Mouse (Mus musculus) fibroblast of lung, adult 2 months (primary cell): ENCODE results near the gene Trappc2.
A peak's percentile ranks its signal among the peaks of the same experiment; 100 is the strongest.

Experiments used
- DNase-seq: peaks from one replicate; pipeline ENCODE4 v3.0.0-alpha.2; 2011; ENCODE audit warnings: low read depth

The Trappc2 gene

DNA sequence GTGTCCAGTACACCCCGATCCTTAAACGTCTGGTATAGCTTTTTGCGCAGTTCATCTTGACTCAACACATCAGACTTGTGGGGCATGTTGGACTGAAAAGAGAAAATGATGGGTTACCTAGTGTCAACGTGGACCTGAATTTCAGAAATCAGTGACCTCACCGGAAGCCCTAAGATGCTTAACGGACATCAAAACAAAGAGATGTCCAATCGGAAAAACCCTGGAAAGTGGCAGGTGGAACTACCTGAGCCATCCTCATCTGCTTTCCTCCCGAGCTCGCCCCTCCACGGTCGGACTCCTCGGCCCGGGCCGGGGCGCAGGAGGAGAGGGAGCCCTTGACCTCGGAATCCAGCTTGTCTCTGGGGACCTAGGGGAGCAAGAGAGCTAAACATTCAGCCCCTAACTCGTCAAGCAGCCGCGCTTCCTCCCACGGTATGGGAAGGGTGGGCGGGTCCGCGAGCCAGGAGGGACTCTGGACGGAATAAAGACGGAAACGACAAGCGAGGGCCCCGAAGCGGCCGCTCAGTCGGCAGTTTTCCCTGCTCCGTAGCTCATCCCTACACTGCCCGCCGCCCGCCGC is at the start of gene Trappc2:
Gene Trappc2 (plus strand): TSS at position 539 of the 580 bp plus-strand sequence.
- no peak for DNase-seq

DNA sequence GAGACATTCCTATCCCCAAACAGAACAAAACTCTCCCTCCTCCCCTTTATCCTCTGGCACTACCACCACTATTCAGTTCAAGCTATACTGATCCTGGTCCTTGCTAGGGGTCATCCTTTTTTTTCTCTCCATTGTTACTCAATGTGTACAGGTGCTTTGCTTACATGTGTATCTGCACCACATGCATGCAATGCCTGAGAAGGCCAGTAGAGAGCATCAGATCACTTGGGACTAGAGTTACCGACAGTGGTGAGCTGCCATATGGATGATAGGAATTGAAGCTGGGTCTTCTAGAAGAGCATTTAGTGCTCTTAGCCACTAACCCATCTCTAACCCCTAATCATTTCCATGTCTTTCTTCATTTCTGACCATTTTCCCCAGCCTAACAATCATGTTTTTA is 46.6 kb upstream of the Trappc2 start:
- no peak for DNase-seq

DNA sequence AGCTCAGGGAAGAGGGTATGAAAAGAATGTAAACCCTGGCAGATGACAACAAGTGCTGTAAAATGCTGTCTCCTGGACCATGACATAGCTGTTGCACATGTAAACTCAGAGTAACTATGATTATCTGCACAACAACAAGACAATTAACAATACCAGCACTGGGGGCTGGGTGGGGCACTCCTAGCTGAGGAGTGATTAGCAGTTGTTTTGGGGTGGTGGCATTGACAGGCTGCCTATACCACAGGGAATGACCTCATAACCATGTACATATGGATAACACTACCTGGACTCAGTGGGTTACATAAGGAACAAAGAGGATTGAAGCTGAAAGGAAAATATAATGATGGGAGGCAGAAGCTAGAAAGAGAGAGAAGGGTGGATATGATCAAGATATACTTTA is 32.5 kb upstream of the Trappc2 start:
- no peak for DNase-seq

DNA sequence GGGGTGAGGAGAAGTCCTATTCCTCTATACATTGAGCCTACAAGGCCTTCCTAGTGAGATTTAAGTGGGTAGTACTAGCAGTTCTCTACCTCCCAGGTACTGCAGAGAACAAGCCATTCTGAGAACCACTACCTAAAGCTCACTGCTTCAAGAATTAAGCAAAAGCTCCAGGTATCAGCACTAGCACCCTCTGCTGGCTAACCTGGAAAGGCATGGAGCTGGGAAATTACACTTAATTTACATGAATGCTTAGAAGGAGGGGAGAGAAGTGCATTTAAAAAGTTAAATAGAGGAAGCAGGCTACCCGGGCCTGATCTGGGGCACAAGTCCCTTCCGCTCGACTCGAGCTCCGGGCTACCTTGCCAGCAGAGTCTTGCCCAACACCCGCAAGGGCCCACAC is 24.2 kb upstream of the Trappc2 start:
- DNase-seq: no peak

DNA sequence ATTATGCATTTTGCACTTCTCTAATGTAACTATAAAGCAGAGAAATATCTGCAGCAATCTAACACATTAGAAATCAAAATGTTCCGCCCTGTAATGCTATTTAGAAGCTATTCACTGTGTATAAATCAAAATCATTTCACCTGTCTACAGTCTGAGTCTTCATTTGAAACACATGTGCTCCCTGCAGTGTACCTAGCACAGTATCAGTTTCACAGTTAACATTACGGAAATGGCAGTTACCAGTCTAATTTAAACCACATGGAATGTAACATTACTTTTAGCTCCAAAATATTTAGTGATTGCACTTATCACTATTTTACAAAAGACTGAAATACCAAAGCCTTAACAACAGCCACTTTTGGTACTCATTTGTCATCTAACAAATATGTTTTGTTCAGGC is 5.6 kb upstream of the Trappc2 start:
- no peak for DNase-seq

DNA sequence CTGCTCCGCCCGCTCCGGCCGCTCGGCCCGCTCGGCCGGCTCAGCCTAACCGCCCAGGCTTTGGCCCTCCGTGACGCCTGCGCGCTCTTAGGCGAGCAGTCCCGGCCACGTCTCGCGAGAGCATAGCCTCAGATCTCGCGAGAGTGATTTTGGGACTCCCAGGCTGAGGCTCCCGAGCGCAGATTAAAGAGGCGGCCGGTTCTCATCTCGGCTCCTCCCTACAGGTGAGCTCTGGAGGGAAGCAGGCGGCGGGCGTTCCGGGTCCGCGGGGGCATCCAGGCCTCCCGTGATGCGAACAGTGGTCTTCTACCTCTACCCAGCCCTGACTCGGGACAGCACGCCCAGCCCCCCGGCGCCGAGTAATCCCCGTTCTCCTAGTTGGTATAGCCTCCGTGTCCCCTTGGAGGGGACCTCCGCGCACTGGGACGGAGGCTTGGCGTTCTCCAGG is 266 bp downstream of the Trappc2 start, which contains the start of gene Ofd1:
Gene Ofd1 (minus strand): TSS at position 89 of the 448 bp plus-strand sequence.
- peak; percentile 69 for DNase-seq

DNA sequence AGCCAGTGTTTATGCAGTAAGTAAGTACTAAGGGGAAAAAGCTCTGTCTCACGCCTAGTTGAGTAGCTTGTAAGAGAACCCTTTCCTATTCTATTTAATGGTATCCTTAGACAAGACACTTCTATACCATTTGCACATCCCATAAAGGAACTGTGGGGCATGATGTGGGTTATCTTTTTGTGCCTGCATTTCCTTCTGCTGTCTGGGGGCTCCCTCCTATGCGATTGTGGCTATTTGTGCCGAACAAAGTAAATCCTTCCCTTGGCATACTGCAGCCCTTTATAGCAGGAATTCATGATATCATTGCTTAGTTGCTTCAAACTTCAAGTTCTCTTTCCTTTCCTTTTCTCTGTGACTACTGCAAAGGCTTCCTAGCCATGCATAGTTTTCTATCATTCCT is 4.2 kb downstream of the Trappc2 start:
- DNase-seq: no peak

DNA sequence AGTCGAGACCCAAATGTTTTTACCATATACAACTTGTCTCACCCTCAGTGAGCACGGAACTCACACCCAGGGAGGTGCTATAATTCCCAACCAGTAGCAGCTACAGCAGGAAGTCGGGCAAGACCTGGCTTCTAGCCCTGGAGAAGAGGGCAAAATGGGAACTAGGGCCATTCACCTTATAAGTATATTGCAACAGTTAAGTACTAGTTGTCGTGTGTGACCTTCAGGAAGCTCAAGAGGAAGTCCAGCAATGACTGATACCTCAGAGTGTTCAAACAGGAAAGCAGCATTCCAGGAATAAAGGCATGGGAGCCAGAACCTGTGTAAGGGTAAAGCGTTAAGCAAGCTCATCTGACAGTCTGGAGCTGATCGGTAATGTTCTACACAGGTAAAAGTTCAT is 13.2 kb downstream of the Trappc2 start:
- DNase-seq: no peak

DNA sequence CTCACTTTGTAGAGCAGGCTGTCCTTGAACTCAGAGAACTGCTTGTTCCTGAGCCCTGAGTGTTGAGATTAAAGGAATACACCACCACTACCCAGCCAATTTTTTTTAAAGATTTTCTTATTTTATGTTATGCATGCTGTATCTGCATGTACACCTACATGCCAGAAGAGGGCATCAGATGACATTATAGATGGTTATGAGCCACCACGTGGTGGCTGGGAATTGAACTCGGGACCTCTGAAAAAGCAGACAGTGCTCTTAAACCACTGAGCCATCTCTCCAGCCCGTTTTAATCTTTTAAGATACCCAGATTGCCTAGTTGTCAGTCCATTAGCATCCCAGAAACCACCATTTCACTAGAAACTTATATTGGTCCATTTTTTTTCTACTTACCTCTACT is 14.0 kb downstream of the Trappc2 start:
- DNase-seq: no peak

DNA sequence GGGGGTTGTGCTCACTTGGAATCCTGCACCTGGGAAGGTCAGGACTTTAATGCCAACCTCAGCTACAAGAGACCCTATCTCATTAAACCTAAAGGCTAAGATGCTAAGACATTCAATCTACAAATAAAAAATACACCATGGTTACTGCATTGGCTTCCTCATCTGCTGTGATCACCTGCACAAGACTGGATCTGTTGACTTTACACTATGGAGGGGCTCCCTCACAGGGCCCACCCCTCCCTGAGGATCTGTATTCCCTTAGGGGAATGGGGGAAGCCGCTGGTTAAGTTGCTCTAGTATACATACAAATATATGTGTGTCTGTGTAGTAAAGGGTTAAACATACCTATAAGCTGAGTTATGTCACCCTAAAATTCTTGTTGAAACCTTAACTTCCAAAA is 15.2 kb downstream of the Trappc2 start:
- DNase-seq: no peak

DNA sequence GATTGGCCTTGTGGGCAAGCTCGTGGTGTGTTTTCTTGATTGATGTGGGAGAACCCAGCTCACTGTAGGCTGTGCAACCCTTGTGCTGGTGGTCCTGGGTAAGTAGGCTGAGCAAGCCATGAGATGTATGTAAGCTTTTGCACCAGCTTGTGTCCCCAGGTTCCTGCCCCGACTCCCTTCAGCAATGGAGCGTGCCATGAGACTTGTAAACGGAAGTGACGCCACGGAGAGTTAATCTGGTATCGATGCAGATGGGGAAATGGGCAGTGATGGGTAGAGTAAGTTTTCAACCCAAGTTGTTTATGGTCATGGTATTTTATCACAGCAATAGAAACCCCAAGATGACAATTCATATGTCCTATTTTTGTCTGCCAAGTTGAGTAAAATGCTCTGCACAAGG is 27.9 kb downstream of the Trappc2 start:
- DNase-seq: no peak

DNA sequence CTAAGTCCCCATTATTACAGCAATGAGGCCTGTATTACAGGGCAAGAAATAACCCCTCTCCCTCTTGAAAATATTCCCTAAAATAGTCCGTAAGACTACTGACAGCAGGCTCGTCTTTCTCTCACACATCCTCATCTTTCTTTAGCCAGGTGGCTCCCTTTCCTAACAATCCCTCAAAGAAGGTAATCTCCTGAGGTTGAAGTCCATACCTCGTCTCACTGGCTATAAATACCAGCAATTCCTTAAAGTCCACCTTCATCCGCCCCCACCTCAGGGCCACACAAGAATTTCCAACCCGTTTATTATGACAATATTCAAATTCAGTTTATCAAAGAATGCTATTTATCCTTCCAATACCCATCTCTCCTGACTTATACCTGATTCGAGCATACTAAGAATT is 32.2 kb downstream of the Trappc2 start:
- DNase-seq: no peak

DNA sequence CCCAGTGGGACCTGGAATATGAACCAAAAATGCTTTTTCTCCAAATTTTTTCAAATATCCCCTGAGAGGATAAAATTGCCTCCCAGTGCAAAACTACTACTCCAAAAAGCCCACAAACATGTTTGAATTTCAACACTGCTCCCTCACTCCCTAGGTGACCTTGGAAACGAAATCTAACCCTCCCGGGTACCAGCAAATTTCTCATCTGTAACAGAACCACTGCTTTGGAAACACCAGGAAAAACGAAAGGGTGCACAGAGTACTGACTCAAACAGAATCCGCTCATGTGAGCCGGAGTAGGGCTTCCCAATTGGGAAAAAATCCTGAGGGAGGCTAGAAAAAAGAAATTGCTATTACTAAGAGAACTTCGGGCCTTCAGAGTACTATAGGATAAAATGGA is 37.0 kb downstream of the Trappc2 start:
- DNase-seq: no peak

DNA sequence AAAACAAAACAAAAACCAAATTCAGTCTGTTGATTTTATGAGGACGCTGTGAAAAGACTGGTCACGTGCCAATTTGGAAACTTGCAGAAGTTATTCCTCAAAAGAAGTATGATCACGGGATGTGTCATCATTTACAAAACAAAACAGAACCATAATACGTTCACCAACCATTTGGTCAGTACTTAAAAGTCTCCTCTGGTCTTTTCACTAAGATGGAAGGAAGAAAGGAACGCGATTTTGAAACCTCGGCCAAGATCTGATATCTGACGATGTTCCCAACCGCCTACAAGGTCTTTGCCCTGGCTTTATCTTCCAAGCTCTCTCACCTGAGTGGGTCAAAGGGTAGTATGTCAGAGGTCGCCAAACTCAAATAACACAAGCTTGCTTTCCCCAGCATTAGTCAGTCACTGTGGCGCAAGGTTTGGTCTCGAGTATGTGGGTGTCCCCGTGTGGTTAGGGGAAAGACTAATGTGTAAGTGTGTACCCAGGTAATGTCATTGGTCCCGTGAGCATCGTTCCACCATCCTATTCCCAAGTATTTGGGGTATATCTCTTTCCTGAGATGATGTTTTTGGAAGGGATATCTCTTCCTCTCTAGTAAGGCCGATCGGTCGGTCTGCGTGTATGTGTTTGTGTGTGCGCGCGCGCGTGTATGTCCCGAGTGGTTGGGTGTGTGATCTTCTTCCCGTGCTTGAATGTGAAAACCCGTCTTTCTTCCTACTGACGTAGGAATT is 38.4 kb downstream of the Trappc2 start:
- DNase-seq: no peak

DNA sequence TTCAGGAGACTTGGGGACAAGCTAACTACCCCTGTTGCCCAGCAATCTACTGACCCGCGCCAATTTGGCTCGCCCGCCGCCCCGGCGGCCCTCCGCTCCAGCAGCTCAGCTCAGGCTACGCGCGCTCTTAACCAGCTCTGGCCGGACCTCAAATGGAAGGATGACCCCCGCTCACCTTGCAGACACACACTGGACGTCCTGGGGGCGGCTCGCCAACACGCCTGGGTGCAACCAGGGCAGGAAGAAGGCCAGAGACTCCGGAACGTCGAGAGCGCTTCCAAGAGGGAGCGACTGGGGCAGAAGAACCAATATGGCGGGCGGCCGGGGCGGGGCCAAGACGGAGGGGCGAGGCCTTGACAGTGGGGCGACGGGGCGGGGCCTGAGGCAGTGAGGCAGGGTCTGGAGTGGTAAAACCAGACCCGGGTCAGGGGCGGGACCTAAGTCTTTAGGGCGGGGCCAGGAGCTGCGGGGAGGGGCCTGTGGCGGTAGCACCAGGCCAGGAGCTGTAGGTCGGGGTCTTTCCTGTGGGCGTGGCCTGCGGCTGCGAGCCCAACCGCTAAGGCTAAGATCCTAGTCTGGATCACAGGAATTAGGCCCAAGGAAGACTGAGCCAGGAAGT is 39.1 kb downstream of the Trappc2 start, which contains the start of gene Rab9:
Gene Rab9 (minus strand): TSS at position 503 of the 619 bp plus-strand sequence.
- peak; percentile 60 for DNase-seq

DNA sequence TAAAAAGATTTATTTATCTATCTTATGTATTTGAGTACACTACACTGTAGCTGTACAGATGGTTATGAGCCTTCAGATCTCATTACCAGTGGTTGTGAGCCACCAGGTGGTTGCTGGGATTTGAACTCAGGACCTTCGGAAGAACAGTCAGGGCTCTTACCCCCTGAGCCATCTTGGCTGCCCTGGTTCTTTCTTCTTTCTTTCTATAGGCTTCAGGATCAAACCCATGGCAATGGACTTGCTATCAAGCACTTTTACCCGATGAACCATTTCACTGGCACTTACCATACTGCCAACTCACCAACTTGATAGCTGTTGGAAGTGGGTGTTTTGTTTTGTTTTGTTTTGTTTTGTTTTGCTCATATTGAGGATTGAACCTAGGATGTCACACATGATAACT is 54.7 kb downstream of the Trappc2 start:
- no peak for DNase-seq

DNA sequence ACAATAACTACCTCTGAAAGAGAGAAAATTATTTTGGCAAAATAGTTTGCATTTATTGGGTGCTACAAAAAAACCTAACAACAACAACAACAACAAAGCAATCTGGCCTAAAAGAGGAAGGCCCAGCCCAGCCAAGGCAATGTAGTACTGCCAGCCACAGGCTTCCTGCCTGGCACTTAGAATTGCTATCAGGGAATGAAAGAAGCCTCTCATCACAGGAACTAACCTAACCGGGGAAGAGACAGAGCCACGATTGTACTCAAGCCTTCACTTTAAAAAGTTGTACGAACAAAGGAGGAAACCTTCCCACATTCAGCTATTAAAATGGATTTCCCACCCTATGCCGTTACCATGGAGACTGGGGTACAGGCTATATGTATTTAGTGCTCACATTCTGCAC is 57.4 kb downstream of the Trappc2 start:
- no peak for DNase-seq

DNA sequence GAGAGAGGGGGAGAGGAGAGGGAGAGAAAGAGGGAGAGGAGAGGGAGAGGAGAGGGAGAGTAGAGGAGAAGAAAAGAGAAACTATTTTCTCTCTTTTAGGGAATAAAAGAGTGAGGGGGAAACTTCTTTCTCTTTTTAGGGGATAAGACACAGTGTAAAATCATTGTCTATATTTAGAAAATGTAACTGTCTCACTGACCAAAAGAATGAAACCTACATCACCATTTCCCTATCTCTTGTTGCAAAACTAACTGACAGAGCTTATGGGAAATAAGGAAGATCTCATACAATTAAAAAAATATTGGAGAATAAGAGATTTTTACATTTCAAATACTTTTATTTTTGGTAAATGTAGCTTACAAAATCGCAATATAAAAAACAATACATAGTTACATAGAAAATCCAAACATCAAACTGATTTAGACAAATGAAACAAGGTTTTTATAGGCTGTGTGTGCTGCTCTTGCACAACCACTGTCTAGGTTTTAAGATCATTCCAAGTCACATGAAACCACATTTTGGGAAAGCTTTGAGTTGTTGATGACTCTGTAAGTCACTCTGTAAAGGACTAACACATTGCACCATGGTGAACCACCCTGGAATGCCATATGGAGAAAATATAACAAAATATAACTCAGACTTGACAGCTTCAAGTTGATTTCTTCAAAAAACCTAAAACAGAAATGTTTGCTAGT is 59.3 kb downstream of the Trappc2 start:
- DNase-seq: no peak
